ENCODE assay signal across 21 mouse cellular contexts in the genomic region with DNA sequence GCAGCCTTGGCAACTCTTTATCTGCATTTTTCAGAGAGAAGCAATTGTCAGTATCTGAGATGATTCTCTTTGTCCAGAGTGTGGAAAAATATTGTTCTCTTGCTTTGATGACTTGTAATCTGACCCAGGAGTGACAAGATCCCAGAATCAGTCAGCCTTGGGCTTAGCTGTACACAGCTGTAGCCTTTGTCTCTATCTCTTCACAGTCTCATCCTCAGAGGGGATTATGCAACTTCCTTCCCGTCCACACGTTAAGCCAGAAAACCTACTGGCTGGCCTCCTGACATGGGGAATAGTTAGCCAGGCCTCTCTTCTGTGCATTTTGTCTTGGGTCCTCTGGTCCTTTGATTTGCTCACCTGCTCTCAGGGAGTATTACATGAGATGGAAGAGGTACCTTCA. TPM values are rescaled to one million over a fixed set of nuclear protein-coding genes. Genes with fewer than 3 reads are reported as not detected.
DNase-seq lines count a peak whose midpoint lies in the region; ATAC-seq and TF ChIP-seq lines count a peak whose summit lies in the region.
"Had no signal": no experiment of that assay in that cellular context is flagged by ENCODE, and none has a peak within 500 bp of the region (broad histone marks: within the 10 kb centered on the region; RNA-seq: fewer than 3 reads in every experiment).

No protein-coding gene starts in this region.

- no peak overlapping the region for H3ac ChIP-seq in myocyte (ENCODE audit: control insufficient read depth, insufficient read length)

- H3K79me2 ChIP-seq in myocyte (ENCODE audit: control insufficient read depth, insufficient read depth): no peaks in the 10 kb centered on the region

- no peaks in the 10 kb centered on the region for H3K9me3 ChIP-seq in lung, embryonic 15.5 days
- H3K9me3 ChIP-seq: embryonic facial prominence, embryonic 12.5 days; forebrain, embryonic 12.5 days; heart, embryonic 12.5 days; hindbrain, embryonic 15.5 days had no signal

- H3K9ac ChIP-seq in lung, embryonic 15.5 days: no peak overlapping the region
- H3K9ac ChIP-seq: embryonic facial prominence, embryonic 12.5 days; forebrain, embryonic 12.5 days; forebrain, postnatal 0 days; heart, embryonic 12.5 days; hindbrain, embryonic 15.5 days had no signal

- no peak for DNase-seq in lung, adult 2 months
- DNase-seq in 416B (ENCODE audit: low read depth): peak; percentile 3
- no peak for DNase-seq in cerebellum, adult 9-10 months
- DNase-seq in left cerebral cortex, adult 9 months (ENCODE audit: low spot score in 2 of 2): no peak
- no peak for DNase-seq in urinary bladder, postnatal 10 days (ENCODE audit: low spot score)
- DNase-seq: adrenal gland, postnatal 14 days; cerebellum, adult 2 months; cerebellum, postnatal 14 days; forebrain, postnatal 0 days; gastrocnemius, postnatal 14 days; heart, postnatal 36 days had no signal

- H3K27me3 ChIP-seq in lung, embryonic 15.5 days: no peaks in the 10 kb centered on the region
- H3K27me3 ChIP-seq in myocyte (ENCODE audit: control insufficient read depth, insufficient read depth, insufficient read length): no peaks in the 10 kb centered on the region
- H3K27me3 ChIP-seq: embryonic facial prominence, embryonic 12.5 days; forebrain, embryonic 12.5 days; hindbrain, embryonic 15.5 days had no signal

- no peaks in the 10 kb centered on the region for H3K36me3 ChIP-seq in lung, embryonic 15.5 days
- H3K36me3 ChIP-seq in myocyte (ENCODE audit: control insufficient read depth, insufficient read depth): no peaks in the 10 kb centered on the region
- H3K36me3 ChIP-seq: embryonic facial prominence, embryonic 12.5 days; forebrain, embryonic 12.5 days; G1E; heart, embryonic 12.5 days; hindbrain, embryonic 15.5 days had no signal

- H3K27ac ChIP-seq in lung, embryonic 15.5 days: peak overlapping the region; percentile 76; the same call in 1 of the 2 replicates
- H3K27ac ChIP-seq: embryonic facial prominence, embryonic 12.5 days; forebrain, embryonic 12.5 days; hindbrain, embryonic 15.5 days had no signal

- 17% methylated on average over 2 of the region's 2 CpGs for WGBS in lung, embryonic 15.5 days
- WGBS in lung, adult 2 months: 13% methylated on average over 2 of the region's 2 CpGs

- H3K4me3 ChIP-seq in lung, embryonic 15.5 days: no peak overlapping the region
- no peak overlapping the region for H3K4me3 ChIP-seq in lung, adult 2 months (replicated peaks; ENCODE audit: extremely low read depth, low read depth, low read length)
- H3K4me3 ChIP-seq in myocyte: no peak overlapping the region
- H3K4me3 ChIP-seq: embryonic facial prominence, embryonic 12.5 days; forebrain, embryonic 12.5 days; heart, embryonic 12.5 days; hindbrain, embryonic 15.5 days had no signal

- no peak for TF ChIP-seq CTCF in lung, adult 2 months (IDR thresholded peaks at IDR 0.05; ENCODE audit: insufficient read depth, low read length)

- H3K4me2 ChIP-seq in lung, embryonic 15.5 days: no peak overlapping the region
- H3K4me2 ChIP-seq in myocyte (ENCODE audit: low read depth): peak overlapping the region; percentile 12
- H3K4me2 ChIP-seq: embryonic facial prominence, embryonic 12.5 days; forebrain, embryonic 12.5 days; heart, embryonic 12.5 days; hindbrain, embryonic 15.5 days had no signal

- H3K4me1 ChIP-seq in lung, embryonic 15.5 days: peaks cover 40% of the 10 kb centered on the region
- H3K4me1 ChIP-seq in lung, adult 2 months (ENCODE audit: control insufficient read depth, insufficient read depth, low read length): no peaks in the 10 kb centered on the region; the same call in 1 of the 2 replicates
- H3K4me1 ChIP-seq: forebrain, embryonic 12.5 days; hindbrain, embryonic 15.5 days had no signal

- TF ChIP-seq POLR2A in lung, adult 2 months (IDR thresholded peaks at IDR 0.05; ENCODE audit: borderline replicate concordance, extremely low read depth, low read depth, low read length): no peak
- TF ChIP-seq POLR2A in myocyte (IDR thresholded peaks at IDR 0.05; ENCODE audit: insufficient read length, low read depth): no peak

- peak; percentile 61; the same call in 1 of the 2 replicates for ATAC-seq in lung, embryonic 15.5 days (ENCODE audit: borderline replicate concordance, extremely low read depth, low FRiP score, low TSS enrichment)
- 0 out of 2 replicates have a peak, but pooled peaks have one; percentile 48 for ATAC-seq in common myeloid progenitor, adult 5-6 weeks (replicated peaks; ENCODE audit: low read depth, poor library complexity, severe bottlenecking)
- ATAC-seq: activated CD4-positive, CD25-positive, alpha-beta regulatory T cell, adult 4 months; CD4-positive, CD25-positive, alpha-beta regulatory T cell, adult 4 months; forebrain, postnatal 0 days had no signal

TF ChIP-seq in myocyte, 11 proteins besides CTCF, POLR2A, EP300 and RAD21:
- peak; percentile 82 for TF ChIP-seq CEBPB (IDR thresholded peaks at IDR 0.05; ENCODE audit: insufficient read depth, poor library complexity, severe bottlenecking)
- no peak for TF ChIP-seq TCF12 (IDR thresholded peaks at IDR 0.05; ENCODE audit: insufficient read depth, poor library complexity, severe bottlenecking)
- no peak for TF ChIP-seq MYOD1 (IDR thresholded peaks at IDR 0.05; ENCODE audit: control insufficient read depth in 1 of 3, insufficient read length in 2 of 3, low read depth in 2 of 3)
- TF ChIP-seq REST (IDR thresholded peaks at IDR 0.05; ENCODE audit: insufficient read depth, insufficient read length): no peak
- TF ChIP-seq TCF3 (IDR thresholded peaks at IDR 0.05; ENCODE audit: insufficient read length, low read depth): no peak
TF ChIP-seq in myocyte: peak in this region for 1.

RNA-seq across cellular contexts. Expression of a gene that starts 31.4 kb away (rescaled TPM):
- polyA plus RNA-seq in lung, embryonic 15.5 days (2015; fragmentation: Nextera tagmentation; extraction: Ambion mirVana): 112 and 113 TPM in 2 replicates
- 177 and 189 TPM in 2 replicates for polyA plus RNA-seq in lung, adult 2 months (2012; rRNA removed)
- total RNA-seq in common myeloid progenitor, adult 5-6 weeks (2017): 0.82 and 2.5 TPM in 2 replicates
- polyA plus RNA-seq in myocyte (2012; fragmentation: generic; extraction: Trizol): 7.5 TPM
- polyA plus RNA-seq: activated CD4-positive, CD25-positive, alpha-beta regulatory T cell, adult 4 months; CD4-positive, CD25-positive, alpha-beta regulatory T cell, adult 4 months; G1E had no signal

Comparison
In these comparisons a context has a peak if more than half of its experiments do, and no peak if none do; other contexts are left out.
1. RNA of a gene that starts 31.4 kb away (polyA plus RNA-seq): 177 to 189 TPM in lung, adult 2 months and 112 to 113 TPM in lung, embryonic 15.5 days; 7.5 TPM in myocyte (single experiment); every median in the first group is over 10 times any median in the second.